Mouse (Mus musculus) frontal cortex, postnatal 25 days (tissue): ENCODE data around the gene Wwc2.

Experiments used
- DNase-seq, 2 experiments: peaks; one replicate each; pipeline ENCODE4 v3.0.0; 2022; ENCODE audit warnings: low spot score in 2 of 2

Wwc2 gene

GRCm38 (mm10) chr8:47989655-47990385 is 904 bp downstream of the Wwc2 start:
- DNase-seq = peak; percentile 12 to 22

DNA sequence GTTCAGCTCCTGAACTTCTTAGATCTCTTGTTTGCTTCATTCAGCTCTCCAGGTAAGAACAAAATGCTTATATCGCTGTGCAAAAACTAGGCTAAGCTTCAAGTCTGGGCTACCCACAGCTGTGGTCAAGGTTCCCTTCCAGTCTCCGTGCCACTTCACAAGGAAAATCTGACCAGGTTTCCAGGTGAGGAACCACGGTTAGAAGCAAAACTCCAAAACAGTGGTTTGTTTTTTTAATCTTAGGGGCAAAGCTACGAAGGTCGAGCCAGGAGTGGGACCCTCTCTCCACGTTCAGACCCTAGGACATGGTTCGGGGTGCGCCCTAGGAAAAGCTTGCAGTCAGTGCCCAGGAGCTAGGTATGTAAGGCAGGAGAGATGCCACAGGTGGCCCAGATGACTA is 1.5 kb downstream of the Wwc2 start:
- no peak for DNase-seq

GRCm38 (mm10) chr8:47988111-47988510 is 2.6 kb downstream of the Wwc2 start:
- no peak for DNase-seq

DNA sequence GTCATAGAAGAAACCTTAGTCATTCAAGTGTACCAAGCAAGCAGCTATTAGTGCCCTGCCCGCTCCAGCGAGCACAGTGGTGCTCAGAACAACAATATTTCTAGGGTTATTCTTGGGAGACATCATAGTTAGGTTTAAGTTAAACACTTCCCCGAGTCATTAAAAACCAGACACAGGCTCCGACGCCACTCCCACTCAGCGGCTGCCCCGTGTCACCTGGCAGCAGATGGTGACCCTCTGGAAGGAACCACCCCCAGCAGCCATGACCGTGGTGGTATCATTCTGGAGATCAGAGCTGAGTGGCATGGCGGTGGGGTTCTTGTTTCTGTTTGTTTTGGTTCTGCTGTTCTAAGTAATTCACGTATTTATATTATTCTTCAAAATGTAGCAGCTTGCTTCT is 5.1 kb downstream of the Wwc2 start:
- DNase-seq = no peak

DNA sequence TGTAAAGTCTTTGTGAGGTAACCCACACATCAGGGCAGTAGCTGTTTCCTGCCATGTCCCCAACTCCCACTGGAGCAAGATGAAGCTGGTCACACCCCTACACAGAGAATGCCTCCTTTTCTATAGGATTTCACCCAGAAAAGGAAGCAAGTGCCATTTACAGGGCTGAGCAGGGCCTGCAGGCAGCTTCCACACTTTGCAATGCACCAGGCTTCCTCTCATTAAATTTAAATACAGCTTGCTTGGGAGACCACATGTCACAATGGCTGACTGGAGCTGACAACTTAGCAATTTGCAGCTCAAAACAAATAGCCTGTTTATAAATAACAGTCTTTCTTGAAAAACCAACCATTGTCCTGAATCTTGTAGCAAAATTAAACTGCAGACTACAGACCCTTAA is 5.5 kb downstream of the Wwc2 start:
- no peak for DNase-seq

GRCm38 (mm10) chr8:47981075-47981474 is 9.6 kb downstream of the Wwc2 start:
- no peak for DNase-seq

- no peak for DNase-seq
These were observed 10.8 kb downstream of the Wwc2 start for GRCm38 (mm10) chr8:47979876-47980275.

- no peak for DNase-seq
These were observed 12.0 kb downstream of the Wwc2 start for GRCm38 (mm10) chr8:47978755-47979154.

DNA sequence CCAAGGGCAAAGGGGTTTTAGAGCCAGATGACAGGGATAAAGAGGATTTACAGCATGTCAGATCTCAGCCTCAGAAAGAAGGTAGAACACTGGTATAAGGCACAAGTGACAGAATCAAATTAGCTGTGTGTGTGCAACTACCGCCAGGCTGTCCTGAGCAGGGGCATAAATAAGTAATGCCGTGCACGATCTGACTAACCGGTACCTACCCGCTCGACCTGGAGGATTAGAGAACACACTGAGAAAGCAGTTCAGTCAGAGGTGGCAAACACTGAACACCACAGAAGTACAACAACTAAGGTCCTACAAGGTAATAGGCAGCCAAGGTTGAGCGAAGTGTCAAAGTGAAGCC is 15.8 kb downstream of the Wwc2 start:
- DNase-seq = no peak

GRCm38 (mm10) chr8:47974138-47974962 is 16.4 kb downstream of the Wwc2 start:
- no peak for DNase-seq

DNA sequence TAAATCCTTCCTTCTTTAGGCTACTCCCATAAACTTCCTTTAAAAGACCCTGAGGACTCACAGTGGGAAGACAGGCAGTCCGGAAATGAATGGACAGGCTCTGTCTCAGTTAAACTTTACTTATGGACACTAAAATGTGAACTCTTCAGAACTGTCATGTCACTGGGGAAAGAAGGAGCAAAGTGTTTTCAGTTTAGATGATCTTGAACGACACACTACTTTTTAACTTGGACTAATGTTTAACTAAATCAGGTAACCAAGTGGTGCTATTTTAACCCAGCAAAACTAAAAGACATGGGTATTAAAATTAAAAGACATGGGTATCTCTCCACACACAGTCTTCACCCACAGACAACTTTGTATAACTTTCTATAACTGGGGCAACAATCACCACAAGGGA is 19.6 kb downstream of the Wwc2 start:
- DNase-seq = no peak

- DNase-seq = no peak
These were observed 20.1 kb downstream of the Wwc2 start for GRCm38 (mm10) chr8:47970576-47970975.

GRCm38 (mm10) chr8:47967045-47967920 is 23.4 kb downstream of the Wwc2 start:
- DNase-seq = no peak

DNA sequence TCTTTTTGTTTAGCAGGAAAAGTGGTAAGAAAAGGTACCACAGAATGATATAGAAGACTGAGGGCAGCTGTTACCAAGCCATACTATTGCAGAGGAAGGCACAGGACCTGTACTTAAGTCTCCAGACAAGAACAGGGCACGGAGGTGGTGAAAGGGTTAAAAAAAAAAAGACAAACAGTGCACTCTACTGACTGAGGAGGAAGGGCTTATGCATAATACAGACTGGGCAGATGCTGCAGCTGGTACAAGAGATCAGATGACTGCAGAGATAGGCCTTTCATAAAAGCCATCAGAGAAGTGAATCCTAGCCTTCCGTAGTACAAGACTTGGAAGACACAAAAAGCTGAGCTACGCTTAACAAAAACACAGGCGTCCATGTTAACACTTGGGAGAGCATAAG is 28.2 kb downstream of the Wwc2 start:
- DNase-seq = no peak

DNA sequence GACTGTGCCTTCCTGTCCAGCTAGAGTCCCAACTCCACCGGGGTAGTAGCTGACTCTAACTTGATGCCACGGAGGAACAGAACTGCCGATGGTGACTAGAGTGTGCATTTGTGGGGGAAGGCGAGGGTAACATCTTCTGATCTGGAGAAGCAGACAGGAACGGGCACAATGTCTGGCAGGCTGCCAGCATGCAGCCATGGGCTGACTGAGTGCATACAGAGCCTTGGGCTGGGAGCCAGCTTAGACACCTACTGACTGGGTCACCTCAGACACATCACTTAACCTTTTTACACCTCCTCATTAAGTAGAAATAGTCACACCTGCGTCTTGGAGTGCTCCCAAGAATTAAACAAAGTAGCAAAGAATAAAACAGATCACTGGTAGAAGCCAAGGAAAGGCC is 28.7 kb downstream of the Wwc2 start:
- DNase-seq = peak in 1 of 2 experiments; percentile 13

DNA sequence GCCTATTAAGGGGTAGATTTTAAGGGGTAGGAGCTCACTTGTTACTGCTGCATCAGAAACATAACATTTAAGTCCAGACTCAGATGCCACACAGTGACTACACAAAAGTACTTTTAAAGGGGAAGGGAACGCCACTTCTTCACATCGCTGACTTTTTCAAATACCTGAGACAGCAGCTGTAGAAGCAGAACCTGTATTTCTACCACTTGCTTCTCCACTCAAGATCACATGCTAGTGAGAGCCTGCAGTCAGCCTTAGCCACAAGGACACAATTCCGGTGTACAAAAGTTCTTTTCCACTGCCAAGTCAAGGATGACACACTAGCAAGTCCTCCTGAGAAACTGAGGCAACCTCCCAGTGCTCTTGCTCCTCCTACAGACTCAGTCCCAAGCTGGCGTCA is 33.2 kb downstream of the Wwc2 start:
- no peak for DNase-seq

DNA sequence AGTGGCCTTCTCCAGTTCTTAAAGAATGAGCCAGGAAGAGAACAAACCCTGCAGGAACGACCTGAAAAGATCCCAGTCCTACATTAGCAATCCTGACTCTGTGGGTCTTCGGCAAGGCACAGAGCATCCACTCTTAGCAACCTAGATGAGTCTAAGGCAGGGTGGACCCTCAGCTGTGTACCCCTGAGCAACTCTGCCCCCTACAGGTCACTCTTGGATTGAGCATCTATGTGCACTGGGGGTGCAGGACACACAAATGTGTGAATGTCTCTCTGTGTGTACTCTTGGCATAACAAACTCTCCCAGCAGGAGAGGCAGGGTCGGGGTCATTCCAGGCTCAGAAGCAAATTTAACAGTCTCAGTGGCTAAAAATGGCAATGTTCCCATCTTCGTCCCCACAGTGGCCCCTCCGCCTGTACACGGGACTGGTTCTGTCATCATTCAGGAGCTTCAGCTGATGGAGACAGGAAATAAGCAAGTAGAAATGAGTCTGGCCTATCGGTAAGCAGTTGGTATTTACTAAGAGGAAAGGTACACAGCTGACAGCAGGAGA is 39.3 kb downstream of the Wwc2 start:
- DNase-seq = no peak

- no peak for DNase-seq
These were observed 41.9 kb downstream of the Wwc2 start for GRCm38 (mm10) chr8:47948836-47949235.

DNA sequence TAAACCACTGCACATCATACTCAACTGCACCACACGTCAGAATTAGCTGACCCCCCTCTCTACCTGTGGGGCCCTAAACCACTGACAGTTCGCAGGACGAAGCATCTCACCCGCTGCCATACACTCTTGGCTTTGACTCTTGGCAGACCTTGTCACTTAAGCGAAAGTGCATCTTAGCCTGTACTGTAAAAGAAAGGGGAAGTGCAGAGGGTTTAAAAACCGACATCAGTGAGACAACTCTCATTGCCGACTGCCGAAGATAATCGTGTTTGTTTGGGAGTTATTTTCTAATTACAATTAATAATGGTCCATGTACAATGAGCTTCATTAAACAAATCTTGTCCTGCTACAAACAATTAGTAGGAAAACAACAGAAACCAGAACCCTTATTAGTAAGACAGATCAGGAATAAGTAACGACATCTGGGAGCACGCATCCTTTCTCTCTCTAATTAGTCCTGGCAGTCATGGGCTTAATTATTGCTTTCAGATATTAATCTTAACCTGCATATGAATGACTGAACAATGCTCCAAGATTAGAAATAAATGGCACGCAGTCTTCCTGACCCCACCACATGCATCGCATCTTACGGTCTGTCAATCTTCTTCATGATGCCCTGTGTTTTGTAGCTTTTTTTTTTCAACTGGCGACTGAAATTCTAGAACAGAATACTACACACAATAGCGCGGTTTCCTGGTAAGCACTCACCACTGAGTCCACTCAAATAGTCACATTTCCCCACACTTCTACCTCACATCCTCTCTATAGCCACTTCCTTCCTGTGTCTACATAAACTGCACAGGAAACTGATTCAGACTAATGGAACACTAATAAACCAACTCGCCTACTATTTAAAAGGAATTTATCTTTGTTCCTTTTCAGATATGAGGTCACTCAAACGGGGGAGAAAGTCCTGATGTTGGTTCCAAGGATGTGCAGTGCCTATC is 42.8 kb downstream of the Wwc2 start:
- no peak for DNase-seq

DNA sequence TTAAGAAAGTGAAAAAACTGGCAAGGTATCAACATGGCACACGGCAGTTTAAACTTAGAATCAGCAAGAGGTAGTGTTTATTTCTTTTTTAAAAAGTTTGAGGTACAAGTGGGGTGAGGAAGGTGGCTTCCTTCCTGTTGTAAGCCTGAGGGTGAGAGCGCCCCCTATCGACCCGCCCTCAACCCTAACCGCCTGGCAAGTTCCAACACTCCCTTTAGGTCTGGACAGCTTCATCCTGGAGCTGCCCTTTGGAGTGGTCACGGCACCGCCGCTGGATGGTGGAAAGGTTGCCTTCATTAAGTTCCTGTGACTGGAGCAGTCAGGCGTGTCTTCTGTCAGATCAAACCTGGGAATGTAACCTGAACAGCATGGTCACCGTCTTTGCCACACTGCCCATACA is 47.7 kb downstream of the Wwc2 start:
- no peak for DNase-seq

DNA sequence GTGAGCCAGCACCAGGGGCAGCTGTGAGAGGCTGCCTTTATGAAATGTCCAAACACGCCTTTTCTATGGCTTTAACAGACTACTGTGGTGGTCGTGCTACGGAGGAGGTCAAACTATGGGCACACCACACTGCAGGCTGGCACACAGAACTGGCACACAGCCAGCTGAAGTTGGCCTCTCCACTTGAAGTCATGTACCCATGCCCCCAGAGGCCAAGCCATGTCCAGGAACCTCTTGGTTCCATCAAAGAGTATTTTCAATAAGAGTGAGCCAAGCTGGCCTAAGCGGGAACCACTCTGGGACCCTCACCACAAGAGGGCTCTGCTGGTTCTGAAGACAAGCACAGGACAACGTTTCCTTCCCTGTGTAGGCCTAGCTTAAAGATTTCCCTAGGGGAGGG is 49.7 kb downstream of the Wwc2 start:
- no peak for DNase-seq
